Mouse (Mus musculus) limb, embryonic 10.5 days (tissue): Measurements from ENCODE around the gene Avpi1. TPM values are rescaled to one million over a fixed set of nuclear protein-coding genes. Genes with fewer than 3 reads are reported as not detected.

Source experiments
- DNase-seq: peaks from one replicate; pipeline ENCODE4 v3.0.0-alpha.2; 2017; ENCODE audit warnings: low spot score
- H3K27ac ChIP-seq: fragments of 300-500 bp; sonication (generic); 2 replicates; pipeline ENCODE4 v1.5.1; 2016; ENCODE audit warnings: mild to moderate bottlenecking
- H3K27me3 ChIP-seq: fragments of 300-500 bp; sonication (generic); 2 replicates; pipeline ENCODE4 v1.6.1; 2016; ENCODE audit warnings: low read depth, mild to moderate bottlenecking; ENCODE audit not compliant: poor library complexity, severe bottlenecking
- H3K36me3 ChIP-seq: fragments of 300-500 bp; sonication (generic); 2 replicates; pipeline ENCODE4 v1.6.1; 2016; ENCODE audit warnings: mild to moderate bottlenecking, moderate library complexity
- H3K4me1 ChIP-seq: fragments of 300-500 bp; sonication (generic); 2 replicates; pipeline ENCODE4 v1.6.1; 2016
- H3K4me3 ChIP-seq: fragments of 300-500 bp; sonication (generic); 2 replicates; pipeline ENCODE4 v1.5.1; 2016; ENCODE audit warnings: mild to moderate bottlenecking, moderate library complexity
- H3K9me3 ChIP-seq: fragments of 300-500 bp; sonication (generic); replicated peaks from 2 replicates; pipeline ENCODE4 v1.6.1; 2016; ENCODE audit warnings: mild to moderate bottlenecking
- WGBS: fragments of 180-500 bp; shearing (Covaris S2); methylation state at CpG from one replicate; pipeline ENCODE4 v1.1.7; 2016; 5-methylcytosine and 5-hydroxymethylcytosine counted together
- polyA plus RNA-seq: library from polyadenylated mRNA; unstranded; fragments of >200 nt; fragmentation: Nextera tagmentation; extraction: Ambion mirVana; gene quantifications from 2 replicates; pipeline ENCODE4 v1.2.1, GENCODE M21; 2016

Avpi1 gene
- polyA plus RNA-seq, 1 experiment from 2014 or later = 25.0 TPM

DNA sequence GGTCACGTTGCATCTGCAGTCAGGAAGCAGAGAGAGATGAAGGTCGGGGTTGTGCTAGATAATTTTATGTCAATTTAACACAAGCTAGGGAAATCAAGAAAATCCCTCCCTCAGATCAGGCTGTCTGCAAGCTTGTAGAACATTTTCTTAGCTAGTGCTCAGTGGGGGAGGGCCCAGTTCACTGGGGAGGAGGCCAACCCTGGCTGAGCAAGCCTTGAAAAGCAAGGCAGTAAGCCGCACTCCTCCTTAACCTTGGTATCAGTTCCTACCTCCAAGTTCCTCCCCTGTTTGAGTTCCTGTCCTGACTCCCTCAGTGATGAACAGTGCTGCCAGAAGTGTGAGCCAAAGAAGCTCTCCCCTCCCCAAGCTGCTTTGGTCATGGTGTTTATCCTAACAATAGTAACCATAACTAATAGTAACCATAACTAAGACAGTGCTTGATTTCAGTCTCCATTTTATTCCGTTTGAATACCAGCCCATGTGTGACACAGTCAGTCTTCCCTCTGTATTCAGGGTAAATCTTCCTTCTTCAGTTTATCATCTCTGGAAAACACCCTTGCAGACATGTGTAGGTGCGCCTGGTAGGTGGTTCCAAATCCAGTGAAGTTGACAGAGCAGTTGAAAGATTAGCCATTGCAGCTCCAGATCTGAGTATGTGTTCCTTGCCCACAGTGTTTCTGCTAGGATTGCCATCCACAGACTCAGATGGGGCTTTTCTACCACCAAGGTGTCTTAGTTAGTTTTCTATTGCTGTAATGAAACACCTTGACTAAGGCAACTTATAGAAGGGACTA lies 11.1 kb upstream of the Avpi1 start:
- Histone ChIP-seq H3K27me3 (no peaks in the 10 kb centered on the region), H3K9me3 (no peaks in the 10 kb centered on the region), H3K27ac (no peak overlapping the region), H3K4me1 (peaks cover 6% of the 10 kb centered on the region), H3K4me3 (no peak overlapping the region), H3K36me3 (no peaks in the 10 kb centered on the region)
- DNase-seq = no peak
- 84% methylated on average over 5 of the region's 5 CpGs for WGBS

GRCm38 (mm10) chr19:42138517-42139285 lies 9.8 kb upstream of the Avpi1 start:
- WGBS = 91% methylated on average over 15 of the region's 15 CpGs
- Histone ChIP-seq H3K4me1 (peaks cover 6% of the 10 kb centered on the region), H3K9me3 (no peaks in the 10 kb centered on the region), H3K27me3 (no peaks in the 10 kb centered on the region), H3K27ac (no peak overlapping the region), H3K36me3 (no peaks in the 10 kb centered on the region), H3K4me3 (no peak overlapping the region)
- no peak for DNase-seq

GRCm38 (mm10) chr19:42137167-42137672 lies 8.4 kb upstream of the Avpi1 start:
- Histone ChIP-seq H3K4me3 (no peak overlapping the region), H3K36me3 (no peaks in the 10 kb centered on the region), H3K27ac (no peak overlapping the region), H3K4me1 (peaks cover 6% of the 10 kb centered on the region), H3K27me3 (no peaks in the 10 kb centered on the region), H3K9me3 (no peaks in the 10 kb centered on the region)
- no peak for DNase-seq
- 92% methylated on average over 4 of the region's 4 CpGs for WGBS

DNA sequence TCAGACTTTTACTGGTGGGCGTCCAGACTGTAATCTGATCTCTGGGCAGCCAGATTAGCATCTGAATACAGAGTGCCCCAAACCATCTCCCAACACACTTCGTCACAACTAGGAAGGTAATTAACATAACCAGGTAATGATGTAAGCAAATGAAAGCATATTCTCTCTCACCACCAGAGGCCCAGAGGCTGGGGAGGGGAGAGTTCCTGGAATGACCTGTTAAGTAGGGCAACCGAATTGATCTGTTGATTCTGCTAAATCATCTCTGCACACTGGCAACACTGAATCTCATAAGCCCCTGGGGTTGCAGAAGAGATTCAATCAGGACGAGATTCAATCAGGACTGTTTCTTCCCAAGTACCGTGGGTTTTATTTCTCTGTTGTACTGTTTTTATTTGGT lies 7.3 kb upstream of the Avpi1 start:
- Histone ChIP-seq H3K27ac (no peak overlapping the region), H3K36me3 (no peaks in the 10 kb centered on the region), H3K27me3 (no peaks in the 10 kb centered on the region), H3K4me1 (peaks cover 6% of the 10 kb centered on the region), H3K4me3 (no peak overlapping the region), H3K9me3 (no peaks in the 10 kb centered on the region)
- 34% methylated on average over 5 of the region's 5 CpGs for WGBS
- no peak for DNase-seq

DNA sequence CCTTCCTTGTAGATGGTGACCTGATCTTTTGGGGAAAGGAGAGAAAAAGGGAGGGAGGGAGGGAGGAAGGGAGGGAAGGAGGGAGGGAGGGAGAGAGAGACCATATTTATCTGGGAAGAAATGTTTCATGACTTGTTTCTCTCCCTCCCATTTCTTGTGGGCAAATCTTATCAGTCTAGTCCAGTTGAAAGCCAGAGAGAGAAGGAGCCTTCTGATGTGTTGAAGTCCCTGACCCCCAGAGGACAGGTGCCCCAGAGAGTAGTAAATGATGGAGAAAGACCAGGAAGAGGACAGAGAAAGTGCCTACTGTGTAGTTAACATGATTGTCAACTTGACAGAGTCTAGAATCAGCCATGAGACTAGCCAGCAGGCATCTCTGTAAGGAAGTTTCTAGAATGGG lies 6.2 kb upstream of the Avpi1 start:
- Histone ChIP-seq H3K27ac (no peak overlapping the region), H3K4me1 (peaks cover 10% of the 10 kb centered on the region), H3K9me3 (no peaks in the 10 kb centered on the region), H3K27me3 (no peaks in the 10 kb centered on the region), H3K36me3 (no peaks in the 10 kb centered on the region), H3K4me3 (no peak overlapping the region)
- no peak for DNase-seq

DNA sequence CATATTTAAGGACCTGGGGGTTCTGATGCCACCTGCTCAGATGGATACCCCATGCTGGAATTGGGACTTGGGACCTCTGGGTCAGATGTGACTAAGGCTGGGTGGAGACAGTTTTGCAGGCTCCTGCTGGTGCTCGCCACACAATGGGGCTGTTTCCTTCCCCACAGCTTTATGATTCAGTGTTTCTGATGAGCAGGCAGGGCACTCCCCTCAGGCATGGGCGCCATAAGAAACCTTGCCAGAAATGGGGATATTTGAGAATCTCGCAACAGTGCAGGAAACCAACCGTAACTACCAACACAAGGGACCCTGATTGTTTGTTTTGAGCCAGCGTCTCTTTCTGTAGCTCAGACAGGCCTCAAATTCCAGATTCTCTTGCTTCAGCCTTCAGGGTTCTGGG lies 2.2 kb upstream of the Avpi1 start:
- no peak for DNase-seq
- Histone ChIP-seq H3K9me3 (no peaks in the 10 kb centered on the region), H3K27me3 (no peaks in the 10 kb centered on the region), H3K27ac (no peak overlapping the region), H3K4me1 (peaks cover 32% of the 10 kb centered on the region), H3K4me3 (no peak overlapping the region), H3K36me3 (no peaks in the 10 kb centered on the region)
- WGBS = 79% methylated on average over 5 of the region's 5 CpGs

- 74% methylated on average over 3 of the region's 3 CpGs for WGBS
- Histone ChIP-seq H3K9me3 (no peaks in the 10 kb centered on the region), H3K4me1 (peaks cover 28% of the 10 kb centered on the region), H3K27me3 (no peaks in the 10 kb centered on the region), H3K4me3 (no peak overlapping the region), H3K27ac (peak overlapping the region; percentile 90), H3K36me3 (no peaks in the 10 kb centered on the region)
- no peak for DNase-seq
These were observed 1.4 kb upstream of the Avpi1 start for GRCm38 (mm10) chr19:42130294-42130606.

DNA sequence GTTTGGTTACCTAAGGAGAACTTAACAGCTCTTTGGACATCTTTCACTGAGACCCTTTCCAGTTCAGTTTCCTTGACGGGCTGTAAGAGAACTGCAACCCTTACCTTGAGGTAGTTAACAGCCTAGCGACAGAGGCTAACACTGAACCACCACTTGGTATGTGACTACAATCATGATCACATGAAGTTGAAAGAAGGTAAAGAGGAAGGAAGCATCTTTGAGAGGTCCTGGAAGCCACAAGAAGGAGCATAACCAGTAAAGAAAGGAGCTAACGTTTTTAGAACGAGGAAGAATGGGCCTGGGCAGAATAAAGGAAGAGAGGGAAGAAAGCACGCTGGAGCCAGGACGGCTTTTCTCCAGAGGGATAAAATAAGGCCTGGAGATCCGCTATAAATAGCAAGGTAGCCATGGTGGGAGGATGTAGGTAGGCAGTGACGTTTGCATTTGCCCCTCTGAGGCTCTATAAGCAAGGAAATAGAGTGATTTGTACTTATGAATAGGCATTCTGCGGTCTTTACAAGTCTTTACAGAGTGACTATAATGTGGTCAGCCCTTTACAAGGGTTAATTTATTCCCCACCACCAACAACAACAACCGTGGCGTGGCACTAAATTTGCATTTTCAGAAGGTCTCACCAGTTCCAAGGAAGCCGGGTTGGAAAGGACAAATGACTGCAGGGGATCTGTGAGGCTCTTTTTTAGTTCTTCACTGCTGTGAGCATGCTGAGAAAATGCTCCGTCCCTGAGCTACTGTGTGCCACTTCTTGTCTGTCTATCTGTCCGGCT lies 842 bp upstream of the Avpi1 start:
- peak overlapping the region; percentile 90 for H3K27ac ChIP-seq
- peaks cover 3% of the 10 kb centered on the region for H3K36me3 ChIP-seq
- H3K4me1 ChIP-seq = peaks cover 28% of the 10 kb centered on the region
- DNase-seq = no peak
- 37% methylated on average over 14 of the region's 14 CpGs for WGBS
- no peaks in the 10 kb centered on the region for H3K9me3 ChIP-seq
- no peaks in the 10 kb centered on the region for H3K27me3 ChIP-seq
- peak overlapping the region; percentile 72 for H3K4me3 ChIP-seq

DNA sequence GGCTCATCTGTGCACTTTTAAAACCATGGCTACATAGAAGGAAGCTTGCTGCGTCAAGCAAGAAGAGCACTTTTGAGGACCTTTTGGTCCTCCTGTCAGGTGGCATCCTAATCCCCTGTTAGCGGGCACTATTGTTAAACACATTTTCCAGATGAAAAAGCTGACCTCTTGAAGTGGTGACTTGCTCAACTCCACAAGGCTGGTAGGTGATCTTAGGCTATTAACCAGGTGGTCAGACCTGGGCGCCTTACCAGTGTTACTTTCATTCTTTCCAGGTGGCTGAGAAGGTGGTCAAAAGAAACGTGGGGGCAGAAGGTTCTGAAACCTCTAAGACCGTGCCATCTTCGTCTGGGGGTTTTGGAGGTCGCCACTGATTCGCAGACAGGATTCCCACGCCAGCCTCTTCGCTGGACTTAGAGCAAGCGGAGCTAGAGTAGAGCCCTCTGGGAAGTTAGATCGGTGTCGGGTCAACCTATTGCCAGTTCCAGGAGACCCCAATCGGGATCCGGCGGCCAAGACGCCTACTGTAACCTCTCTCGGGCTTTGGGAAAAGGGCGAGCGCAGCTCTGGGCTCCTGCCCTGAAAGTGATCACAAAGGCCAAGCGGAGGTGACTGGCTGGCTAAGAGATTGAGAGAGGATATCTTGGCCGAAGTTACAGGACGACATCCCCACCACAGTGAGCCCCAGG lies 663 bp downstream of the Avpi1 start:
- Histone ChIP-seq H3K27ac (peak overlapping the region; percentile 90), H3K27me3 (no peaks in the 10 kb centered on the region), H3K36me3 (peaks cover 18% of the 10 kb centered on the region), H3K9me3 (no peaks in the 10 kb centered on the region), H3K4me1 (peaks cover 28% of the 10 kb centered on the region), H3K4me3 (peak overlapping the region; percentile 72)
- WGBS = 5% methylated on average over 23 of the region's 23 CpGs
- DNase-seq = no peak

DNA sequence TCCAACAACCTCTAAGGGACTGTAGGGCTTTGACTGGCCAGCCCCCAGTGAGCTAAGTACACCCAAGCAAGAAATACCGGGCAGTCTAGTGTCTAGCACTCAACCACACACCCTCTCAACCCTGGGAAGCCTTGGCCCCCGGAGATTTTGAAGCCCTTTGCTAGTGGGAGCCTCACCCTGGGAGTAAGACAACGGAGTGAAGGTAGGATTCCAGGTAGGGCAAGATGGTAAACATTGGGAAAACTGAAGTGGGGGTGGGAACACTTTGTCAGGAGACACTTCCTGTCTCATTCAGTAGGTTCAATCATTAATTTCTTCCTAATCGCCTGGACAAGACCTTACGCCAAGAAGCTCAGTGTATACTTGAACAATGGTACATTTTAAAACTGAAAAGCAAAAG lies 1.8 kb downstream of the Avpi1 start:
- no peak overlapping the region for H3K27ac ChIP-seq
- H3K4me3 ChIP-seq = no peak overlapping the region
- H3K9me3 ChIP-seq = no peaks in the 10 kb centered on the region
- peaks cover 30% of the 10 kb centered on the region for H3K36me3 ChIP-seq
- DNase-seq = no peak
- peaks cover 28% of the 10 kb centered on the region for H3K4me1 ChIP-seq
- no peaks in the 10 kb centered on the region for H3K27me3 ChIP-seq
- 92% methylated on average over 5 of the region's 5 CpGs for WGBS

DNA sequence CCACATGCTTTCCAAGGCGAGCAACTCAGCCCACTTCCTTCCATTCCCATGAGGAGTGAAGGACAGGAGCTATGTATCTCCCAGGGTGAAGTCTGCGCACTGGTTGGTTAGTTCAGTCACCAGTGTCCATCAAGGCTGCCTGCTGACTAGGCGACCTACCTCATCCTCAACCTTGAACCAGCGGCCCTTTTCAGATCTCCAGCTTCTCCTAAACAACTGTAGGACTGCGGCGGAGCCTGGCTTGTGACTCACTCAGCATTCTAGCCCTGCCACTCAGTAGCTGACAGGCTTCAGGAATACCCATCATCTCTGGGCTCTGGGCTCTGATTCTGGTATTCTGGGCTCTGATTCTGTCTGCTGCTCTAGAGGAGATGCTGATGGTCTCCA lies 2.6 kb downstream of the Avpi1 start:
- H3K9me3 ChIP-seq = no peaks in the 10 kb centered on the region
- no peak for DNase-seq
- 88% methylated on average over 6 of the region's 6 CpGs for WGBS
- H3K27ac ChIP-seq = no peak overlapping the region
- H3K36me3 ChIP-seq = peaks cover 38% of the 10 kb centered on the region
- peaks cover 28% of the 10 kb centered on the region for H3K4me1 ChIP-seq
- no peaks in the 10 kb centered on the region for H3K27me3 ChIP-seq
- no peak overlapping the region for H3K4me3 ChIP-seq

GRCm38 (mm10) chr19:42125501-42126218 lies 3.2 kb downstream of the Avpi1 start:
- peaks cover 28% of the 10 kb centered on the region for H3K4me1 ChIP-seq
- DNase-seq = no peak
- no peaks in the 10 kb centered on the region for H3K9me3 ChIP-seq
- H3K36me3 ChIP-seq = peaks cover 43% of the 10 kb centered on the region
- 90% methylated on average over 11 of the region's 11 CpGs for WGBS
- H3K27me3 ChIP-seq = no peaks in the 10 kb centered on the region
- no peak overlapping the region for H3K4me3 ChIP-seq
- no peak overlapping the region for H3K27ac ChIP-seq
